Mouse (Mus musculus) heart, postnatal 0 days (tissue): ENCODE data around the gene Psmd13. TPM values are rescaled to one million over a fixed set of nuclear protein-coding genes. Genes with fewer than 3 reads are reported as not detected.

Source experiments
- ATAC-seq: fragments of 200-750 bp; cut with Nextera tagmentation; 2 replicates; pipeline ENCODE4 v1.8.0; 2017; ENCODE audit warnings: low read depth, moderate number of reproducible peaks, moderate library complexity; ENCODE audit not compliant: insufficient read depth
- DNase-seq: peaks from one replicate; pipeline ENCODE4 v3.0.0-alpha.2; 2016; ENCODE audit warnings: low spot score
- H3K27ac ChIP-seq: fragments of 300-500 bp; sonication (generic); 2 replicates; pipeline ENCODE4 v1.5.1; 2014; ENCODE audit warnings: low read depth, mild to moderate bottlenecking
- H3K27me3 ChIP-seq: fragments of 300-500 bp; sonication (generic); 2 replicates; pipeline ENCODE4 v1.6.1; 2014; ENCODE audit warnings: low read length, mixed read lengths; ENCODE audit not compliant: control insufficient read depth, insufficient read depth
- H3K36me3 ChIP-seq: fragments of 300-500 bp; sonication (generic); replicated peaks from 2 replicates; pipeline ENCODE4 v1.6.1; 2014; ENCODE audit warnings: low read length, mixed read lengths; ENCODE audit not compliant: control insufficient read depth, insufficient read depth
- H3K4me1 ChIP-seq: fragments of 300-500 bp; sonication (generic); 2 replicates; pipeline ENCODE4 v1.6.1; 2014; ENCODE audit warnings: antibody characterized with exemption; ENCODE audit not compliant: control insufficient read depth, insufficient read depth
- H3K4me2 ChIP-seq: fragments of 300-500 bp; sonication (generic); 2 replicates; pipeline ENCODE4 v1.6.1; 2014; ENCODE audit warnings: low read depth, mild to moderate bottlenecking, low read length, moderate library complexity
- H3K4me3 ChIP-seq: fragments of 300-500 bp; sonication (generic); 2 replicates; pipeline ENCODE4 v1.5.1; 2014; ENCODE audit warnings: low read depth, low read length
- H3K9ac ChIP-seq: fragments of 300-500 bp; sonication (generic); replicated peaks from 2 replicates; pipeline ENCODE4 v1.6.1; 2014; ENCODE audit warnings: low read depth, low read length, mixed read lengths
- H3K9me3 ChIP-seq: fragments of 300-500 bp; sonication (generic); replicated peaks from 2 replicates; pipeline ENCODE4 v1.6.1; 2016; ENCODE audit warnings: low read length; ENCODE audit not compliant: control insufficient read depth
- CTCF ChIP-seq: IDR thresholded peaks from 2 replicates; pipeline ENCODE4 v1.5.1; 2016; ENCODE audit warnings: antibody characterized with exemption, control low read depth, low read depth
- EP300 ChIP-seq: IDR thresholded peaks from 2 replicates; pipeline ENCODE4 v1.6.1; 2016; ENCODE audit warnings: antibody characterized with exemption, low read depth
- WGBS: fragments of 180-500 bp; shearing (Covaris S2); extraction: QIAGEN DNeasy Blood & Tissue Kit; methylation state at CpG from one replicate; pipeline ENCODE4 v1.1.7; 2014; 5-methylcytosine and 5-hydroxymethylcytosine counted together
- polyA plus RNA-seq: library from polyadenylated mRNA; unstranded; fragments of >200 nt; fragmentation: Nextera tagmentation; extraction: Ambion mirVana; gene quantifications from 2 replicates; pipeline ENCODE4 v1.2.1, GENCODE M21; 2015
- total RNA-seq: library from RNA; depleted of rRNA; stranded (reverse); fragments of >200 nt; gene quantifications from 2 replicates; pipeline ENCODE4 v1.2.3, GENCODE M21; 2014; ENCODE audit warnings: low replicate concordance

Psmd13 gene
- total and polyA plus RNA-seq, 2 experiments from 2014 or later = 72.6 to 185 TPM

DNA sequence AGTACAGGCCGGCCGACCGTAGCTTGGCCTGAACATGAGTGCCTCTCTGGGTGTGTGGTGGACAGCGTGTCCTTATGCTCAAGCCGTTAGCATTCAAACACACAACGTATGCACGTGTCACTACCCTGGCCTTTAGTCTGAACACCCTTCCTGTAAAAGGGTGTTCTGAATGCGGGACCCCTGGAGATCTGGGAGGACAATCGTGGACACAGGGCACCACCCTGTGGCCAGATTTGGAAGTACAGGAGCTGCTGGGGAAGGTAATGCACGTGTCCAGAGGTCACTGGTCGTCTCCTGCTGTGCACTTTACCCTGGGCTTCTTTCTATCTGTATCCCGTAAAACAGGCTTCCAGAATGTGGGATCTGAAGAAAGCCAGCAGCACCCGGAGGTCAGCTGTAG is 21.4 kb downstream of the Psmd13 start:
- Histone ChIP-seq H3K9ac (no peak overlapping the region), H3K4me3 (no peak overlapping the region), H3K4me2 (no peak overlapping the region), H3K36me3 (peaks cover 13% of the 10 kb centered on the region), H3K9me3 (no peaks in the 10 kb centered on the region), H3K27ac (no peak overlapping the region), H3K27me3 (no peaks in the 10 kb centered on the region), H3K4me1 (peaks cover 15% of the 10 kb centered on the region)
- peak; percentile 71 for DNase-seq
- TF ChIP-seq CTCF (peak; percentile 93), EP300 (no peak)
- WGBS = 25% methylated on average over 13 of the region's 13 CpGs
- ATAC-seq = peak; percentile 21

DNA sequence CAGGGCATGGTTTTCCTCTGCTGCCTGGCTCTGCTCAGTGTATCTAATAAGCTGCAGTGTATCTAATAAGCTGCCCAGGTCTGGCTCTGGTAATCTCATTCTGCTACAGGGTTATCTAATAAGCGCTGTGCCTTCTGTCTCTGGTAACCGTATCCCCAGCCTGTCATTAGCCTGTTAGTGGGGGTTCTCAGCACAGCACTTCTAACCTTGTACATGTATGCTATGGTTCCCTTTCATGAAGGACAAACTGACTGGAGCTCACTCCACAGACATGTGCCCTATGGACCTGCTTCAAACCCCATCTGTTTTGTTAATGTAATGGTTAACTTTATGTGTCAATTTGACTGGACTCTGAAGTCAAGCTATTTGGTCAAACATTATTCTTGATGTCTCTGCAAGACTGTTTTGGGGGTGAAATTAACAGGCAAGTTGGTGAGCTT is 23.9 kb downstream of the Psmd13 start:
- peaks cover 7% of the 10 kb centered on the region for H3K4me1 ChIP-seq
- no peak overlapping the region for H3K4me3 ChIP-seq
- no peaks in the 10 kb centered on the region for H3K9me3 ChIP-seq
- ATAC-seq (no peak), DNase-seq (no peak)
- H3K9ac ChIP-seq = no peak overlapping the region
- H3K27me3 ChIP-seq = no peaks in the 10 kb centered on the region
- no peaks in the 10 kb centered on the region for H3K36me3 ChIP-seq
- no peak overlapping the region for H3K4me2 ChIP-seq
- TF ChIP-seq CTCF (no peak), EP300 (no peak)
- no peak overlapping the region for H3K27ac ChIP-seq
- WGBS = 42% methylated on average over 2 of the region's 2 CpGs

DNA sequence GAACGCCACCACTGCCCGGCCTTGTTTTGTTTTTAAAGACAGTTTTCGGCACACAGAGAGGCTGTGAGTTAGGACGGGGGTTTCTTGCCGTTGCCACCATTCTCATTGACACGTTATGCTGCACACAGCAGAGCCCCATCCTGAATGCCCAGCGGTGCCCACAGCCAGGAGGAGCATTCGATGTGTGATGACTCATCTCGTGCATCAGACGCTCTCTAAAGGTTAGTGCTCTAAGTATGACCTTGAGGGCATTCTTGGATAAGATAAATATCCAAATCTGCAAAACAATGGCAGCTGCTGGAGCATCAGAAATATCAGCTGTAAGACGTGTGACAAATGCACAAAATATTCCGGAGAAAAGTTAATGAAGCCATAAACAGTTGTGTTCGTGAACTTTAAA is 25.4 kb downstream of the Psmd13 start:
- TF ChIP-seq CTCF (no peak), EP300 (no peak)

GRCm38 (mm10) chr7:140907697-140908096 is 25.9 kb downstream of the Psmd13 start:
- DNase-seq = no peak
- WGBS = 85% methylated on average over 7 of the region's 7 CpGs
- TF ChIP-seq CTCF (no peak), EP300 (no peak)

More for the DNA sequence above, 25.4 kb downstream of the Psmd13 start:
- WGBS = 63% methylated on average over 13 of the region's 13 CpGs
- H3K4me3 ChIP-seq = no peak overlapping the region
- H3K9ac ChIP-seq = no peak overlapping the region
- no peak overlapping the region for H3K4me2 ChIP-seq
- H3K36me3 ChIP-seq = no peaks in the 10 kb centered on the region
- H3K27me3 ChIP-seq = no peaks in the 10 kb centered on the region
- no peak overlapping the region for H3K27ac ChIP-seq
- DNase-seq = no peak
- H3K4me1 ChIP-seq = no peaks in the 10 kb centered on the region
- ATAC-seq = no peak
- H3K9me3 ChIP-seq = no peaks in the 10 kb centered on the region

DNA sequence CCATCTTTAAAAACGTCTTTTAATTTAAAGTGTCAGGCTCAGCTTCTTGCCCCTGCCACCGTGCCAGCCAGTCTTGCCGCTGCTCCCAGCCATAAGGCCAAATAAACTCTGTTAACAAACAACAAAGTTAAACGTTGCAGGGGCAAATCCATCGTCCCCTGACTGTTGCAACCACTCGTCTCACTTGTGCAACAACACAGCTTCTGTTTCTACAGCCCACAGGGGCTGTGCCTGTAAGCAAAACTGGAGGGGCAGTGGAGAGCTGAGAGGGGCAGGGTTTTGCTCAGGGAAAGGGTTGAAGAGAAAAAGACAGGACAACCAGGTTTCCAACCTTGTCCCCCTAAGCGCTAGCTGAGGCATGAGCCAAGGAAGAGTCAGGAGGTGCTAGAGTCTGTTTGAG is 26.4 kb downstream of the Psmd13 start:
- no peaks in the 10 kb centered on the region for H3K4me1 ChIP-seq
- WGBS = 54% methylated on average over 7 of the region's 7 CpGs
- H3K4me2 ChIP-seq = no peak overlapping the region
- ATAC-seq = no peak
- H3K4me3 ChIP-seq = no peak overlapping the region
- DNase-seq = no peak
- H3K27ac ChIP-seq = no peak overlapping the region
- TF ChIP-seq CTCF = no peak
- no peak overlapping the region for H3K9ac ChIP-seq
- no peaks in the 10 kb centered on the region for H3K9me3 ChIP-seq
- no peaks in the 10 kb centered on the region for H3K27me3 ChIP-seq
- no peaks in the 10 kb centered on the region for H3K36me3 ChIP-seq

More at GRCm38 (mm10) chr7:140907697-140908096, 25.9 kb downstream of the Psmd13 start:
- no peak for ATAC-seq
- Histone ChIP-seq H3K9ac (no peak overlapping the region), H3K27ac (no peak overlapping the region), H3K4me1 (no peaks in the 10 kb centered on the region), H3K4me2 (no peak overlapping the region), H3K4me3 (no peak overlapping the region), H3K9me3 (no peaks in the 10 kb centered on the region), H3K27me3 (no peaks in the 10 kb centered on the region), H3K36me3 (no peaks in the 10 kb centered on the region)

- WGBS = 1% methylated on average over 19 of the region's 19 CpGs
- ATAC-seq (peak; percentile 71), DNase-seq (peak; percentile 86)
- Histone ChIP-seq H3K4me1 (no peaks in the 10 kb centered on the region), H3K9me3 (no peaks in the 10 kb centered on the region), H3K27me3 (no peaks in the 10 kb centered on the region), H3K36me3 (no peaks in the 10 kb centered on the region), H3K9ac (no peak overlapping the region; the same call in 1 of the 2 replicates), H3K4me3 (peak overlapping the region; percentile 40), H3K4me2 (peak overlapping the region; percentile 72), H3K27ac (no peak overlapping the region)
- TF ChIP-seq EP300 = no peak
- TF ChIP-seq CTCF = peak; percentile 87
Measured at GRCm38 (mm10) chr7:140908634-140909107, 26.9 kb downstream of the Psmd13 start.
